ENCODE assay signal across 8 mouse cellular contexts in the genomic region with DNA sequence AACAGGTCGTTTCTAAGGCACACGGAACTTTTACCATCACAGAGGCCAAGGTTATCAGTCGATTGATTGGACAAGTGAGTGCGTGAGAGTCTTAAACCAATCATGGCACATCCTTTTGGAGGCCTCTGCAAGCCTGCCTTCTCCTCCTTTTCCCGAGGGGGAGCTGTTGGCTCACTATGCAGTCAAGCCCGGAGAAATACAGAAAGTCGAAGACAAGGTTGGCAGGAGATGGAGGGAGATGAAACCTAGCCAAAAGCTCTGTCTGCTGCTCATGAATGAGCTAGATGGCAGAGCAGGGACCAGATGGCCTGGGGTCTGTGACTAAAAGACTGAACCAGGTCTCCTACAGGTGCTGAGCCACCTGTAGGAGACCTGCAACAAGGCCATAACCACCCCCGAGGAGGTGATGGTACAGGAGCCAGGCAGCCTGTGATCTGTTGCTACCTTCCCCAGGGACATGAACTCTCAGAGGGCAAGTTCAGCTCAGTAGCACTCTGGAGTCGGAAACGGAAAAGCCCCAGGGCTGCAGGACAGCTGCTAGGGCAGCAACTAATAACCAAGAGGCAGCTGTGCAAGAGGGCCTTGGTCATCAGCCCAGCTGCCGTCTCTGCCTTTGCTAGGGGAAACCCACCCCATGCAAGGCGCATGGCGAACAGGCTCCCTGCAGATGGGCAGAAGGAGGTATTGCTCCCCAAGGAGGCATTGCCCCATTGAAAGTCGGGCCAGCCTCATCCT.
DNase-seq lines count a peak whose midpoint lies in the region; ATAC-seq and TF ChIP-seq lines count a peak whose summit lies in the region.

No protein-coding gene starts in this region.

- no peak overlapping the region for H3K27ac ChIP-seq in liver, embryonic 14.5 days

- DNase-seq in liver, embryonic 14.5 days (ENCODE audit: low read depth in 3 of 3, low spot score in 3 of 3) = no peak
- no peak for DNase-seq in liver
- peak; percentile 79 for DNase-seq in brain, adult 2 months (ENCODE audit: low read depth, low spot score)
- DNase-seq in frontal cortex, postnatal 14 days (ENCODE audit: low spot score in 2 of 2) = peak; percentile 54 to 55
- peak; percentile 64 to 70 for DNase-seq in kidney, postnatal 25 days
- DNase-seq in lung, adult 18-20 months = peak; percentile 23 to 39
- peak; percentile 42 for DNase-seq in skeletal muscle tissue, adult 2 months (ENCODE audit: low read depth, low spot score)

- H3K36me3 ChIP-seq in liver, embryonic 14.5 days (replicated peaks; ENCODE audit: control insufficient read depth, insufficient read depth, low read depth) = no peaks in the 10 kb centered on the region

- no peak overlapping the region for H3K9ac ChIP-seq in liver, embryonic 14.5 days (replicated peaks)

- TF ChIP-seq CTCF in liver, embryonic 14.5 days (IDR thresholded peaks at IDR 0.05; ENCODE audit: low read depth) = peak; percentile 38

- no peak overlapping the region for H3K4me2 ChIP-seq in liver, embryonic 14.5 days (ENCODE audit: low read depth)

- no peak for TF ChIP-seq EP300 in liver, embryonic 14.5 days (IDR thresholded peaks at IDR 0.05; ENCODE audit: low read depth)

- no peak overlapping the region for H3K4me3 ChIP-seq in liver, embryonic 14.5 days (ENCODE audit: insufficient read depth in 1 of 2, low read depth in 2 of 2, low read length in 2 of 2)

- no peaks in the 10 kb centered on the region for H3K27me3 ChIP-seq in liver, embryonic 14.5 days (ENCODE audit: control insufficient read depth, insufficient read depth, low read length)

- WGBS in liver, embryonic 14.5 days (ENCODE audit: insufficient replicate concordance) = 67% methylated on average over 14 of the region's 14 CpGs

- peaks cover 0 to 4% of the 10 kb centered on the region in 2 experiments; a peak in 2 of 4 replicates for H3K4me1 ChIP-seq in liver, embryonic 14.5 days (replicated peaks; ENCODE audit: control insufficient read depth in 2 of 2, insufficient read depth in 2 of 2, low read length in 1 of 2)

- ATAC-seq in liver, embryonic 14.5 days (ENCODE audit: insufficient read depth) = no peak
- no peak for ATAC-seq in erythroid progenitor cell, adult 5-6 weeks (replicated peaks; ENCODE audit: low FRiP score, poor library complexity, severe bottlenecking)

- no peaks in the 10 kb centered on the region for H3K9me3 ChIP-seq in liver, embryonic 14.5 days (ENCODE audit: control insufficient read depth, low read length)

Comparison
In these comparisons a context has a peak if more than half of its experiments do, and no peak if none do; other contexts are left out.
1. DNase-seq: peak in brain, adult 2 months (single experiment), frontal cortex, postnatal 14 days (2 of 2), kidney, postnatal 25 days (2 of 2), lung, adult 18-20 months (2 of 2) and skeletal muscle tissue, adult 2 months (single experiment); none in liver, embryonic 14.5 days (0 of 3) and liver (single experiment).